Mouse (Mus musculus) C2C12 (cell line): ENCODE measurements around the gene Tns2.

Experiments used
- CEBPB ChIP-seq: IDR thresholded peaks from one replicate; pipeline ENCODE4 v1.6.1; 2011; ENCODE audit warnings: low read depth, mild to moderate bottlenecking, control low read depth, moderate library complexity
- CTCF ChIP-seq: IDR thresholded peaks from one replicate; pipeline ENCODE4 v1.5.1; 2011; ENCODE audit not compliant: control insufficient read depth, insufficient read depth, insufficient read length
- MAX ChIP-seq: IDR thresholded peaks from one replicate; pipeline ENCODE4 v1.6.1; 2011; ENCODE audit warnings: mild to moderate bottlenecking, control low read depth
- MYOD1 ChIP-seq: IDR thresholded peaks from one replicate; pipeline ENCODE4 v1.6.1; 2011; ENCODE audit warnings: low read depth; ENCODE audit not compliant: control insufficient read depth, insufficient read length
- MYOG ChIP-seq: IDR thresholded peaks from one replicate; pipeline ENCODE4 v1.6.1; 2011; ENCODE audit not compliant: control insufficient read depth, insufficient read length; ENCODE audit errors: extremely low read depth
- USF1 ChIP-seq: IDR thresholded peaks from one replicate; pipeline ENCODE4 v1.6.1; 2011; ENCODE audit warnings: low read depth, mild to moderate bottlenecking, control low read depth, moderate library complexity

GRCm38 (mm10) chr15:102135522-102136128 lies 35.4 kb downstream of the Tns2 start:
- TF ChIP-seq CTCF (no peak), CEBPB (no peak), USF1 (no peak), MYOG (no peak), MAX (peak; percentile 8), MYOD1 (no peak)
